Mouse (Mus musculus) ES-Bruce4 (cell line): ENCODE measurements at regions not wholly inside any gene's neighbourhood (a gene's known extent, or its start where the extent isn't known, plus 50 kb on each side); places are given as distances from the start of the nearest gene placed in this dataset.

Source experiments
- CTCF ChIP-seq: IDR thresholded peaks from one replicate; pipeline ENCODE4 v1.8.1; 2011; ENCODE audit warnings: low read depth, low read length
- EP300 ChIP-seq: IDR thresholded peaks from 2 replicates; pipeline ENCODE4 v1.6.1; 2011; ENCODE audit warnings: low read depth, low read length; ENCODE audit not compliant: insufficient read depth
- POLR2A ChIP-seq: IDR thresholded peaks from one replicate; pipeline ENCODE4 v1.8.1; 2011; ENCODE audit warnings: low read length; ENCODE audit not compliant: insufficient read depth

DNA sequence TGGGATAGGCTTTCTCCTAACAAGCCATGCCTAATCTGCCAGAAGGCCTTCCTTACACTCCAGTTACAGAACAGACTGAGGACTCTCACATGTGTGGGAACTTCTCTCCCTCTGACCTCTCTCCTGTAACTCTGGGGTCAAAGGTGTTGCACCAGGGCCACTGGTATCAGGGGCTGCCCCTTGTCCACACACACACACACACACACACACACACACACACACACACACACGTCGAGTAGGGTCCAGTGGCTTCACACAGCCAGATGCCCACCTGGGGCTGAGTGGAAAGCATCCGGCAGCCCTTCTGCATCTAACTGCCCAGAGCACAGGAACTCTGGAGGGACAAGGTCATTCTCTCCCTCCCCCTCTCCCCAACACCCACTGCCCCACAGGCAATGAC lies 123.1 kb upstream of the Ddit4l start:
- TF ChIP-seq POLR2A (no peak), CTCF (no peak), EP300 (no peak)
